Mouse (Mus musculus) kidney, adult 2 months (tissue): ENCODE measurements around the gene Serpinb6b.

Experiments used
- CTCF ChIP-seq: fragments of 200-500 bp; conservative IDR thresholded peaks from 2 replicates; pipeline ENCODE4 v1.5.1; 2011; ENCODE audit warnings: low read depth, mild to moderate bottlenecking, control low read depth, low read length, moderate library complexity, mixed read lengths; ENCODE audit not compliant: insufficient read depth, insufficient read length
- POLR2A ChIP-seq: fragments of 200-500 bp; IDR thresholded peaks from one replicate; pipeline ENCODE4 v1.6.1; 2011; ENCODE audit warnings: low read depth, low read length, control low read depth

DNA sequence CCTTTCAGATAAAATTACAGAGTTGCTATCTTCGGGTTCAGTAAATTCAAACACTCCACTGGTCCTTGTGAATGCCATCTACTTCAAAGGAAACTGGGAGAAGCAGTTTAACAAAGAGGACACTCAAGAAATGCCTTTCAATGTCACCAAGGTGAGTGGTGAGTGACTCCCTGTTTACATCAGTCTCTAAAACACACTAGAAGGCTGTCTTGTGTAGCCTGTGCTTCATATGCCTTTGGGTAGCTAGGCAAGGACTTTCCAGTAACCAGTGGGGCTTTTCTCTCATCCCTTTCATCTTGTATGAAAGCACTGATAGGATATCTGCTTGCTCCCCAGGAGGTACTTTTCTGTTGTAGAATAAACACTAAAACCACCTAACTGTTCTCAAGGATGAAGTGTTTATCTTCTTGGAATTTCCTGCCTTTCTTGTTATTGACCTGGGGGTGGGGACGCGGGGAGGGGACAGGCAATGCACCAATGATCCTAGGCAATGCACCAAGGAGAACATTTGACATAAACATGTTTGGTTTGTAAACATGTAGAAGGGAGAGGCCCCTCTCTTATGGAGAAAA lies 10.0 kb downstream of the Serpinb6b start:
- TF ChIP-seq CTCF (no peak), POLR2A (no peak)
